Mouse (Mus musculus) liver, embryonic 14.5 days (tissue): ENCODE measurements around the gene Man2a1.

Experiments used
- CTCF ChIP-seq: IDR thresholded peaks from 2 replicates; pipeline ENCODE4 v1.5.1; 2016; ENCODE audit warnings: antibody characterized with exemption, low read depth, control low read depth
- EP300 ChIP-seq: IDR thresholded peaks from 2 replicates; pipeline ENCODE4 v1.6.1; 2016; ENCODE audit warnings: antibody characterized with exemption, low read depth

- no peak for TF ChIP-seq CTCF
- no peak for TF ChIP-seq EP300
These were observed 177.8 kb downstream of the Man2a1 start for GRCm38 (mm10) chr17:64778300-64778699.
